Mouse (Mus musculus) embryonic facial prominence, embryonic 14.5 days (tissue): ENCODE results near the gene Abca5. TPM values are rescaled to one million over a fixed set of nuclear protein-coding genes. Genes with fewer than 3 reads are reported as not detected.

Experiments used
- ATAC-seq: fragments of 200-750 bp; cut with Nextera tagmentation; 2 replicates; pipeline ENCODE4 v1.8.0; 2017; ENCODE audit warnings: low read depth, moderate number of reproducible peaks, moderate TSS enrichment
- DNase-seq: peaks from one replicate; pipeline ENCODE4 v3.0.0-alpha.2; 2015; ENCODE audit warnings: low spot score
- H3K27ac ChIP-seq: fragments of 300-500 bp; sonication (generic); replicated peaks from 2 replicates; pipeline ENCODE4 v1.5.1; 2014; ENCODE audit warnings: low read depth, mild to moderate bottlenecking, low read length, moderate library complexity
- H3K27me3 ChIP-seq: fragments of 300-500 bp; sonication (generic); replicated peaks from 2 replicates; pipeline ENCODE4 v1.6.1; 2014; ENCODE audit warnings: low read length; ENCODE audit not compliant: control insufficient read depth, insufficient read depth
- H3K36me3 ChIP-seq: fragments of 300-500 bp; sonication (generic); 2 replicates; pipeline ENCODE4 v1.6.1; 2014; ENCODE audit warnings: low read length, mixed read lengths; ENCODE audit not compliant: control insufficient read depth, insufficient read depth
- H3K4me1 ChIP-seq: fragments of 300-500 bp; sonication (generic); 2 replicates; pipeline ENCODE4 v1.6.1; 2014; ENCODE audit warnings: antibody characterized with exemption, low read length; ENCODE audit not compliant: control insufficient read depth, insufficient read depth
- H3K4me2 ChIP-seq: fragments of 300-500 bp; sonication (generic); 2 replicates; pipeline ENCODE4 v1.6.1; 2014; ENCODE audit warnings: low read depth, mild to moderate bottlenecking, low read length, moderate library complexity, mixed read lengths
- H3K4me3 ChIP-seq: fragments of 300-500 bp; sonication (generic); 2 replicates; pipeline ENCODE4 v1.5.1; 2014; ENCODE audit warnings: low read depth, mild to moderate bottlenecking, low read length
- H3K9ac ChIP-seq: fragments of 300-500 bp; sonication (generic); 2 replicates; pipeline ENCODE4 v1.6.1; 2014; ENCODE audit warnings: low read depth, mild to moderate bottlenecking, low read length, moderate library complexity, mixed read lengths
- H3K9me3 ChIP-seq: fragments of 300-500 bp; sonication (generic); 2 replicates; pipeline ENCODE4 v1.6.1; 2016; ENCODE audit warnings: low read length; ENCODE audit not compliant: control insufficient read depth
- WGBS: fragments of 180-500 bp; shearing (Covaris S2); extraction: QIAGEN DNeasy Blood & Tissue Kit; methylation state at CpG from one replicate; pipeline ENCODE4 v1.1.7; 2014; 5-methylcytosine and 5-hydroxymethylcytosine counted together
- polyA plus RNA-seq: library from polyadenylated mRNA; unstranded; fragments of >200 nt; fragmentation: Nextera tagmentation; extraction: Ambion mirVana; gene quantifications from 2 replicates; pipeline ENCODE4 v1.2.1, GENCODE M21; 2014

Abca5 gene
- polyA plus RNA-seq: 9.8 and 11.2 TPM in 2 replicates

GRCm38 (mm10) chr11:110337289-110338245 is at the start of gene Abca5:
TSS of gene Abca5 (minus strand) at chr11:110337716.
- under 1% methylated on average over 41 of the region's 95 CpGs for WGBS
- H3K36me3 ChIP-seq: no peaks in the 10 kb centered on the region

GRCm38 (mm10) chr11:110385487-110385886 is 48.0 kb upstream of the Abca5 start:
- H3K4me2 ChIP-seq: no peak overlapping the region
- no peaks in the 10 kb centered on the region for H3K36me3 ChIP-seq
- DNase-seq (no peak), ATAC-seq (no peak)
- H3K4me3 ChIP-seq: no peak overlapping the region
- H3K9me3 ChIP-seq: no peaks in the 10 kb centered on the region
- H3K27me3 ChIP-seq: no peaks in the 10 kb centered on the region
- WGBS: 90% methylated on average over 2 of the region's 2 CpGs
- H3K27ac ChIP-seq: no peak overlapping the region
- H3K4me1 ChIP-seq: no peaks in the 10 kb centered on the region
- H3K9ac ChIP-seq: no peak overlapping the region

More at GRCm38 (mm10) chr11:110337289-110338245, at the start of gene Abca5:
- no peaks in the 10 kb centered on the region for H3K27me3 ChIP-seq
- peak within 1 kb of the TSS; percentile 84 for H3K9ac ChIP-seq
- H3K4me2 ChIP-seq: peak within 1 kb of the TSS; percentile 78
- H3K4me3 ChIP-seq: peak within 1 kb of the TSS; percentile 82
- no peaks in the 10 kb centered on the region for H3K9me3 ChIP-seq
- peak; percentile 94 for DNase-seq
- H3K27ac ChIP-seq: peak within 1 kb of the TSS; percentile 65; the same call in 1 of the 2 replicates
- H3K4me1 ChIP-seq: peaks cover 8% of the 10 kb centered on the region; the same call in 1 of the 2 replicates
- peak; percentile 89 for ATAC-seq

- peak overlapping the region; percentile 39 for H3K4me3 ChIP-seq
- H3K9me3 ChIP-seq: no peaks in the 10 kb centered on the region
- no peaks in the 10 kb centered on the region for H3K36me3 ChIP-seq
- 27% methylated on average over 15 of the region's 15 CpGs for WGBS
- H3K4me1 ChIP-seq: no peaks in the 10 kb centered on the region
- 0 out of 2 replicates have a peak overlapping the region, but pooled peaks have one; percentile 17 for H3K27ac ChIP-seq
- H3K9ac ChIP-seq: peak overlapping the region; percentile 21
- DNase-seq: no peak
- ATAC-seq: peak; percentile 34; the same call in 1 of the 2 replicates
- H3K27me3 ChIP-seq: no peaks in the 10 kb centered on the region
- peak overlapping the region; percentile 73 for H3K4me2 ChIP-seq
These were observed 42.8 kb upstream of the Abca5 start for GRCm38 (mm10) chr11:110380310-110380668.

- no peaks in the 10 kb centered on the region for H3K4me1 ChIP-seq
- H3K27ac ChIP-seq: peak overlapping the region; percentile 17; the same call in 1 of the 2 replicates
- H3K4me2 ChIP-seq: peak overlapping the region; percentile 73
- WGBS: 6% methylated on average over 20 of the region's 20 CpGs
- DNase-seq (peak; percentile 86), ATAC-seq (peak; percentile 92)
- H3K9me3 ChIP-seq: no peaks in the 10 kb centered on the region
- H3K9ac ChIP-seq: peak overlapping the region; percentile 56
- peak overlapping the region; percentile 39 for H3K4me3 ChIP-seq
- H3K36me3 ChIP-seq: no peaks in the 10 kb centered on the region
- no peaks in the 10 kb centered on the region for H3K27me3 ChIP-seq
These were observed 42.3 kb upstream of the Abca5 start for GRCm38 (mm10) chr11:110379661-110380309.

- no peak for ATAC-seq
- H3K9ac ChIP-seq: no peak overlapping the region
- no peak overlapping the region for H3K4me2 ChIP-seq
- no peak for DNase-seq
- H3K36me3 ChIP-seq: no peaks in the 10 kb centered on the region
- H3K27ac ChIP-seq: no peak overlapping the region
- no peaks in the 10 kb centered on the region for H3K4me1 ChIP-seq
- H3K27me3 ChIP-seq: no peaks in the 10 kb centered on the region
- H3K4me3 ChIP-seq: no peak overlapping the region
- no peaks in the 10 kb centered on the region for H3K9me3 ChIP-seq
- 77% methylated on average over 9 of the region's 9 CpGs for WGBS
These were observed 36.5 kb upstream of the Abca5 start for GRCm38 (mm10) chr11:110374036-110374435.

- no peaks in the 10 kb centered on the region for H3K9me3 ChIP-seq
- WGBS: 78% methylated on average over 14 of the region's 15 CpGs
- H3K27ac ChIP-seq: no peak overlapping the region
- H3K4me1 ChIP-seq: no peaks in the 10 kb centered on the region
- DNase-seq (no peak), ATAC-seq (no peak)
- H3K4me3 ChIP-seq: no peak overlapping the region
- no peaks in the 10 kb centered on the region for H3K36me3 ChIP-seq
- no peak overlapping the region for H3K4me2 ChIP-seq
- H3K9ac ChIP-seq: no peak overlapping the region
- no peaks in the 10 kb centered on the region for H3K27me3 ChIP-seq
These were observed 34.9 kb upstream of the Abca5 start for GRCm38 (mm10) chr11:110372266-110372954.

DNA sequence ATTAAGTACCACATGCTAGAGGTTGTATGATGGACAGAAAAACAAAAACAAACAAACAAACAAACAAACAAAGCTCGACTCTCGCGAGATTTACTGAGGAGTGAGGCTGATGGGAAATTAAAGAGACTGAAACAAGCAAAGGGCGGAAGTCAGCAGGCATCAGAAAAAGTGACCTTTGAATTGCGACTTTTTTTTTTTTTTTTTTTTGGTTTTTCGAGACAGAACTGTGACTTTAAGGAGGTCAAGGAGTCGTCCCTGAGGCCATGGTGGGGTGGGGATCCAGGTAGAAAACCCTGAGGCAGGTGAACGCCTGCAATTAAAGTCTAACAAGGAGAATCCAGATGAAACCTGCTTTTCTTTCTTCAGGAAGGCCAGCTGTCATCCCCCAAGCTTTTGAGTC is 34.3 kb upstream of the Abca5 start:
- H3K4me3 ChIP-seq: no peak overlapping the region
- no peaks in the 10 kb centered on the region for H3K4me1 ChIP-seq
- H3K4me2 ChIP-seq: no peak overlapping the region
- WGBS: 52% methylated on average over 8 of the region's 8 CpGs
- H3K27ac ChIP-seq: no peak overlapping the region
- no peak overlapping the region for H3K9ac ChIP-seq
- no peaks in the 10 kb centered on the region for H3K9me3 ChIP-seq
- H3K36me3 ChIP-seq: no peaks in the 10 kb centered on the region
- DNase-seq: no peak
- ATAC-seq: no peak
- no peaks in the 10 kb centered on the region for H3K27me3 ChIP-seq

- no peaks in the 10 kb centered on the region for H3K9me3 ChIP-seq
- no peaks in the 10 kb centered on the region for H3K4me1 ChIP-seq
- no peaks in the 10 kb centered on the region for H3K27me3 ChIP-seq
- 16% methylated on average over 15 of the region's 15 CpGs for WGBS
- no peak overlapping the region for H3K4me3 ChIP-seq
- peak overlapping the region; percentile 13; the same call in 1 of the 2 replicates for H3K4me2 ChIP-seq
- no peak for ATAC-seq
- no peak overlapping the region for H3K27ac ChIP-seq
- H3K9ac ChIP-seq: no peak overlapping the region
- DNase-seq: peak; percentile 20
- no peaks in the 10 kb centered on the region for H3K36me3 ChIP-seq
These were observed 31.9 kb upstream of the Abca5 start for GRCm38 (mm10) chr11:110369312-110370019.
